Mouse (Mus musculus) small intestine, adult 2 months (tissue): ENCODE measurements around the gene G3bp2. TPM values are rescaled to one million over a fixed set of nuclear protein-coding genes. Genes with fewer than 3 reads are reported as not detected.

Experiments
- H3K27ac ChIP-seq: fragments of 200-500 bp; 2 replicates; pipeline ENCODE4 v1.5.1; 2012; ENCODE audit warnings: low read depth, low read length, control low read depth, inconsistent platforms; ENCODE audit not compliant: insufficient read depth
- H3K27me3 ChIP-seq: fragments of 200-500 bp; 2 replicates; pipeline ENCODE4 v1.6.1; 2012; ENCODE audit warnings: mild to moderate bottlenecking, moderate library complexity, low read length, inconsistent platforms; ENCODE audit not compliant: control insufficient read depth, insufficient read depth
- H3K36me3 ChIP-seq: fragments of 200-500 bp; 2 replicates; pipeline ENCODE4 v1.6.1; 2012; ENCODE audit warnings: mild to moderate bottlenecking, low read length, control low read depth, inconsistent platforms; ENCODE audit not compliant: control insufficient read depth, insufficient read depth
- H3K4me1 ChIP-seq: fragments of 200-500 bp; 2 replicates; pipeline ENCODE4 v1.6.1; 2012; ENCODE audit warnings: low read length, inconsistent platforms, mixed read lengths; ENCODE audit not compliant: control insufficient read depth, insufficient read depth, insufficient read length
- H3K4me3 ChIP-seq: fragments of 200-500 bp; 2 replicates; pipeline ENCODE4 v1.5.1; 2012; ENCODE audit warnings: low read depth, mild to moderate bottlenecking, control low read depth, inconsistent platforms, low read length, moderate library complexity
- CTCF ChIP-seq: fragments of 200-500 bp; IDR thresholded peaks from 2 replicates; pipeline ENCODE4 v1.5.1; 2012; ENCODE audit warnings: low read depth, mild to moderate bottlenecking, control low read depth, inconsistent platforms, low read length, moderate library complexity, mixed read lengths; ENCODE audit not compliant: insufficient replicate concordance, insufficient read length; ENCODE audit errors: extremely low read depth
- POLR2A ChIP-seq: fragments of 200-500 bp; IDR thresholded peaks from 2 replicates; pipeline ENCODE4 v1.6.1; 2012; ENCODE audit warnings: low read depth, mild to moderate bottlenecking, control low read depth, inconsistent platforms, low read length, moderate library complexity
- WGBS: fragments of 180-500 bp; shearing (Covaris S2); methylation state at CpG from one replicate; pipeline ENCODE4 v1.1.7; 2018; 5-methylcytosine and 5-hydroxymethylcytosine counted together
- polyA plus RNA-seq: library from polyadenylated mRNA; depleted of rRNA; stranded (reverse); fragments of >200 nt; gene quantifications from 2 replicates; pipeline ENCODE4 v1.2.3, GENCODE M21; 2012; rRNA removed

G3bp2 gene
- polyA plus RNA-seq, 1 experiment, result 6.9 TPM

GRCm38 (mm10) chr5:92019960-92020359 lies 63.6 kb downstream of the G3bp2 start:
- no peaks in the 10 kb centered on the region for H3K27me3 ChIP-seq
- 39% methylated on average over 2 of the region's 2 CpGs for WGBS
- TF ChIP-seq POLR2A (no peak), CTCF (no peak)
- no peak overlapping the region for H3K4me3 ChIP-seq
- H3K4me1 ChIP-seq, result no peaks in the 10 kb centered on the region
- no peaks in the 10 kb centered on the region for H3K36me3 ChIP-seq
- no peak overlapping the region for H3K27ac ChIP-seq

GRCm38 (mm10) chr5:92011756-92012155 lies 71.8 kb downstream of the G3bp2 start:
- no peak overlapping the region for H3K27ac ChIP-seq
- H3K36me3 ChIP-seq, result no peaks in the 10 kb centered on the region
- no peak overlapping the region for H3K4me3 ChIP-seq
- H3K27me3 ChIP-seq, result peaks cover 3% of the 10 kb centered on the region; the same call in 1 of the 2 replicates
- H3K4me1 ChIP-seq, result no peaks in the 10 kb centered on the region
- WGBS, result 32% methylated on average over 7 of the region's 7 CpGs
- no peak for TF ChIP-seq POLR2A
- no peak for TF ChIP-seq CTCF

GRCm38 (mm10) chr5:92009827-92010226 lies 73.7 kb downstream of the G3bp2 start:
- 16% methylated on average over 2 of the region's 2 CpGs for WGBS
- no peak for TF ChIP-seq CTCF
- no peak for TF ChIP-seq POLR2A
- Histone ChIP-seq H3K4me1 (no peaks in the 10 kb centered on the region), H3K27ac (no peak overlapping the region), H3K4me3 (no peak overlapping the region), H3K27me3 (peaks cover 3% of the 10 kb centered on the region; the same call in 1 of the 2 replicates), H3K36me3 (no peaks in the 10 kb centered on the region)

- Histone ChIP-seq H3K36me3 (no peaks in the 10 kb centered on the region), H3K4me1 (no peaks in the 10 kb centered on the region), H3K27me3 (no peaks in the 10 kb centered on the region), H3K4me3 (no peak overlapping the region), H3K27ac (no peak overlapping the region)
- TF ChIP-seq POLR2A (no peak), CTCF (no peak)
- WGBS, result 67% methylated on average over 2 of the region's 2 CpGs
Measured at GRCm38 (mm10) chr5:92003011-92003410, 80.5 kb downstream of the G3bp2 start.

Other genes starting within 250 kb of the G3bp2 start
- gene Rchy1, start 120.7 kb downstream of the G3bp2 start, polyA plus RNA-seq, result 8.7 and 15.7 TPM in 2 replicates
- gene Odaph, start 96.2 kb downstream of the G3bp2 start, polyA plus RNA-seq, result not detected in 2 replicates
- gene Cdkl2, start 39.8 kb downstream of the G3bp2 start, polyA plus RNA-seq, result 0.15 and 0.41 TPM in 2 replicates
- 15.7 and 25.1 TPM in 2 replicates for gene Uso1, start 54.2 kb upstream of the G3bp2 start, polyA plus RNA-seq
- gene U90926, start 131.7 kb upstream of the G3bp2 start, polyA plus RNA-seq, result not detected in 2 replicates
- 0.36 and 1.4 TPM in 2 replicates for gene Ppef2, start 172.6 kb upstream of the G3bp2 start, polyA plus RNA-seq
- gene Naaa, start 194.5 kb upstream of the G3bp2 start, polyA plus RNA-seq, result 28.9 and 59.9 TPM in 2 replicates
- 2.4 and 4.2 TPM in 2 replicates for gene Sdad1, start 226.8 kb upstream of the G3bp2 start, polyA plus RNA-seq
- gene Cxcl9, start 244.4 kb upstream of the G3bp2 start, polyA plus RNA-seq, result 1.8 and 7.9 TPM in 2 replicates
- gene Art3, start 248.1 kb upstream of the G3bp2 start, polyA plus RNA-seq, result 1.1 and 1.9 TPM in 2 replicates